Mouse (Mus musculus): ENCODE data around the gene Fig4.

The Fig4 gene

GRCm38 (mm10) chr10:41302689-41303431, at the start of gene Fig4:
TSS of gene Fig4 (minus strand) at chr10:41303260.
- DNase-seq, result peak; percentile 82 to 88

GRCm38 (mm10) chr10:41341346-41341745, 38.3 kb upstream of the Fig4 start:
- DNase-seq, result peak; percentile 61 to 77

GRCm38 (mm10) chr10:41332533-41333043, 29.5 kb upstream of the Fig4 start:
- no peak for DNase-seq

- DNase-seq, result no peak
These were observed 12.8 kb upstream of the Fig4 start for GRCm38 (mm10) chr10:41315866-41316265.

GRCm38 (mm10) chr10:41308205-41308604, 5.1 kb upstream of the Fig4 start:
- DNase-seq, result no peak

GRCm38 (mm10) chr10:41304961-41305455, 1.9 kb upstream of the Fig4 start:
- no peak for DNase-seq

- peak; percentile 92 to 93 for DNase-seq
These were observed 782 bp upstream of the Fig4 start, which contains the start of gene Ak9 for GRCm38 (mm10) chr10:41303639-41304444. TSS of gene Ak9 (plus strand) at chr10:41303980.

- no peak for DNase-seq
These were observed 2.9 kb downstream of the Fig4 start for GRCm38 (mm10) chr10:41300161-41300560.

- DNase-seq, result peak; percentile 34 to 51
These were observed 7.9 kb downstream of the Fig4 start for GRCm38 (mm10) chr10:41295145-41295544.

- DNase-seq, result no peak
These were observed 8.3 kb downstream of the Fig4 start for GRCm38 (mm10) chr10:41294734-41295133.

GRCm38 (mm10) chr10:41293019-41293418, 10.0 kb downstream of the Fig4 start:
- DNase-seq, result peak; percentile 21 to 52

GRCm38 (mm10) chr10:41291021-41291420, 12.0 kb downstream of the Fig4 start:
- DNase-seq, result no peak

GRCm38 (mm10) chr10:41288771-41289415, 14.2 kb downstream of the Fig4 start:
- peak; percentile 66 to 74 for DNase-seq

- DNase-seq, result no peak
These were observed 15.0 kb downstream of the Fig4 start for GRCm38 (mm10) chr10:41288074-41288473.

GRCm38 (mm10) chr10:41287618-41288017, 15.4 kb downstream of the Fig4 start:
- no peak for DNase-seq

GRCm38 (mm10) chr10:41282086-41282485, 21.0 kb downstream of the Fig4 start:
- DNase-seq, result no peak

GRCm38 (mm10) chr10:41280796-41281195, 22.3 kb downstream of the Fig4 start:
- no peak for DNase-seq

- DNase-seq, result no peak
These were observed 22.9 kb downstream of the Fig4 start for GRCm38 (mm10) chr10:41280177-41280576.

- no peak for DNase-seq
These were observed 24.3 kb downstream of the Fig4 start for GRCm38 (mm10) chr10:41278808-41279207.

GRCm38 (mm10) chr10:41274871-41275270, 28.2 kb downstream of the Fig4 start:
- DNase-seq, result no peak

- DNase-seq, result no peak
These were observed 31.2 kb downstream of the Fig4 start for GRCm38 (mm10) chr10:41271860-41272259.

- no peak for DNase-seq
These were observed 41.2 kb downstream of the Fig4 start for GRCm38 (mm10) chr10:41261889-41262288.

- DNase-seq, result no peak
These were observed 41.8 kb downstream of the Fig4 start for GRCm38 (mm10) chr10:41261218-41261617.
